Mouse (Mus musculus) lung, postnatal 4 days (tissue): ENCODE measurements around the gene Cpa5.
A peak's percentile ranks its signal among the peaks of the same experiment; 100 is the strongest.

Experiments used
- DNase-seq, 2 experiments: peaks; one replicate each; pipeline ENCODE4 v3.0.0; 2021

Gene Cpa5

GRCm38 (mm10) chr6:30610710-30611109, at the start of gene Cpa5:
Gene Cpa5, plus strand, starts transcription at chr6:30611010.
- DNase-seq = no peak

GRCm38 (mm10) chr6:30562132-30562531, 48.7 kb upstream of the Cpa5 start:
- DNase-seq = no peak

GRCm38 (mm10) chr6:30563575-30563974, 47.2 kb upstream of the Cpa5 start:
- no peak for DNase-seq

GRCm38 (mm10) chr6:30564051-30564450, 46.8 kb upstream of the Cpa5 start:
- no peak for DNase-seq

- DNase-seq = no peak
Observed at GRCm38 (mm10) chr6:30568069-30568468, 42.7 kb upstream of the Cpa5 start, which contains the start of gene Cpa4. Gene Cpa4, plus strand, starts transcription at chr6:30568369.

- no peak for DNase-seq
Observed at GRCm38 (mm10) chr6:30569331-30569730, 41.5 kb upstream of the Cpa5 start.

GRCm38 (mm10) chr6:30570012-30570411, 40.8 kb upstream of the Cpa5 start:
- no peak for DNase-seq

GRCm38 (mm10) chr6:30572456-30573311, 38.1 kb upstream of the Cpa5 start:
- DNase-seq = peak; percentile 59 to 78

- DNase-seq = no peak
Observed at GRCm38 (mm10) chr6:30573380-30573779, 37.4 kb upstream of the Cpa5 start.

- no peak for DNase-seq
Observed at GRCm38 (mm10) chr6:30574945-30575344, 35.9 kb upstream of the Cpa5 start.

GRCm38 (mm10) chr6:30576477-30577203, 34.2 kb upstream of the Cpa5 start:
- DNase-seq = no peak

- no peak for DNase-seq
Observed at GRCm38 (mm10) chr6:30579961-30580840, 30.6 kb upstream of the Cpa5 start.

- no peak for DNase-seq
Observed at GRCm38 (mm10) chr6:30580841-30581176, 30.0 kb upstream of the Cpa5 start.

- DNase-seq = no peak
Observed at GRCm38 (mm10) chr6:30586886-30587442, 23.8 kb upstream of the Cpa5 start.

- DNase-seq = no peak
Observed at GRCm38 (mm10) chr6:30589819-30590218, 21.0 kb upstream of the Cpa5 start.

GRCm38 (mm10) chr6:30591851-30592404, 18.9 kb upstream of the Cpa5 start:
- DNase-seq = no peak

- no peak for DNase-seq
Observed at GRCm38 (mm10) chr6:30592417-30592974, 18.3 kb upstream of the Cpa5 start.

- no peak for DNase-seq
Observed at GRCm38 (mm10) chr6:30594364-30594763, 16.4 kb upstream of the Cpa5 start.

GRCm38 (mm10) chr6:30596230-30596898, 14.4 kb upstream of the Cpa5 start:
- DNase-seq = no peak

GRCm38 (mm10) chr6:30600033-30600432, 10.8 kb upstream of the Cpa5 start:
- DNase-seq = no peak

- no peak for DNase-seq
Observed at GRCm38 (mm10) chr6:30600995-30601394, 9.8 kb upstream of the Cpa5 start.
